Mouse (Mus musculus): ENCODE measurements at regions not wholly inside any gene's neighbourhood (a gene's known extent, or its start where the extent isn't known, plus 50 kb on each side); places are given as distances from the start of the nearest gene placed in this dataset.
A peak's percentile ranks its signal among the peaks of the same experiment; 100 is the strongest.
"Not testable (repeated sequence)": the region's sequence is repeated elsewhere in the genome, so short reads cannot be mapped to it uniquely, and the experiment has no call there.

DNA sequence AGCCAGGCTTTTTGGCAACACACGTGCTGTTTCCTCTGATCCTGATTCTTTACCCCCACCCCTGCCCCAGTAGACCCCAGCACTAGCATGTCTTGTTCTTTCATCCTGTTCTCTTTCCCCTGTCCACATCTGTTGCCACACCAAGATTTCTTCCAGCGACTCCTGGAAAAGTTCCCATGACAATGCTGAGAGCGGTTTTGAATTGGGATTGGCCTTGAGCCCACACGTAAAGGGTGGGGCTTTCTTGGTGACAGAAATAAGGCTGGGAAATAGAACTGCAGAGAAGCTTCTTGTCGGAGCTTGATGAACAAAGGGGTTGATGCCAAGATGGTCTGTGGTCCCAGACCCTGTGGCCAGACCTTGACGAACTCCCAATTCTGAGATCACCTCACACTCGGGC is 106.8 kb downstream of the Enc1 start:
- 73% methylated on average over 7 of the region's 7 CpGs for WGBS
- no peak for DNase-seq
- no peak for TF ChIP-seq CTCF (IDR thresholded peaks at IDR 0.05; ENCODE audit: low read depth)

DNA sequence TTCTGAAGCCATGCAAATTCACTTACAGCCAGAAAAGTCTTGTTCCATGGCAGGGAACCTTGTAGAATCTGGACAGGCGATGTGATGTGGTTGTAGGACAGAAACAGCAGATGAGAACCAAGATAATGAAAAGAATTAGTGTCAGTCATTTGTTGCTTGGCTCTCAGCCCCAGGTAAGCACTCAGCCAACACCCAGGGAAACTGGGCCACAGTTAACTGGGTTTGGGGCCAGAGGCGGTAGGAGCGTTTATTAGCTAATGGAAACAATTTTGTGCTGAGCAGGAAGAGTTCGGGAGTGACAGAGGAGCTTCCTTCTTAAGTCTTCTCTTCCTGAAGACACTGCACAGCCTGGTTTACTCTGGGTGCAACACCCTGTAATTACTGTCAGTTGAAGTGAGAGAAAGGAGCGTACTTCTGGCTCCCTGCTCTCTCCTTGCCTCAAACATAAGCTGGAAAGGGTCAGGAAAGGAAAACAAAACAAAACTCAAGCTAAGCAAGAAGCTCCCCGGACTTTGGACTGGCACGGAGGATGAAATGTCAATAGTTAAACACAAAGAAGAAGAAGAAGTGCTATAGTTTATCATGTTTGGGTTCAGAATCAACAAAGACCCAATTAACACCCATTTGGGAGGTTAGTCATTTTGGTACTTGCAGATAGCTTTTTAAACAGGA is 100.4 kb downstream of the Enc1 start:
- Histone ChIP-seq H3K9ac (no peak overlapping the region), H3K4me1 (ENCODE audit: insufficient read depth) (no peaks in the 10 kb centered on the region), H3K27ac (ENCODE audit: low read depth, low read length) (no peak overlapping the region), H3K27me3 (ENCODE audit: insufficient read depth, low read length) (no peaks in the 10 kb centered on the region), H3K4me3 (ENCODE audit: low read depth, low read length) (no peak overlapping the region), H3K9me3 (ENCODE audit: low read length) (no peaks in the 10 kb centered on the region), H3K4me2 (ENCODE audit: low read depth) (no peak overlapping the region), H3K36me3 (ENCODE audit: insufficient read depth) (no peaks in the 10 kb centered on the region)
- no peak for TF ChIP-seq CTCF (IDR thresholded peaks at IDR 0.05; ENCODE audit: low read depth)
- ATAC-seq (no peak), DNase-seq (no peak)
- WGBS, result 49% methylated on average over 7 of the region's 7 CpGs

More for the DNA sequence above, 106.8 kb downstream of the Enc1 start:
- H3K36me3 ChIP-seq (ENCODE audit: insufficient read depth), result no peaks in the 10 kb centered on the region
- no peak overlapping the region for H3K4me2 ChIP-seq (ENCODE audit: low read depth)
- H3K27ac ChIP-seq (ENCODE audit: low read depth, low read length), result no peak overlapping the region
- H3K4me1 ChIP-seq (ENCODE audit: insufficient read depth), result no peaks in the 10 kb centered on the region
- no peaks in the 10 kb centered on the region for H3K9me3 ChIP-seq (ENCODE audit: low read length)
- H3K4me3 ChIP-seq (ENCODE audit: low read depth, low read length), result no peak overlapping the region
- ATAC-seq, result no peak
- no peak overlapping the region for H3K9ac ChIP-seq
- no peaks in the 10 kb centered on the region for H3K27me3 ChIP-seq (ENCODE audit: insufficient read depth, low read length)

DNA sequence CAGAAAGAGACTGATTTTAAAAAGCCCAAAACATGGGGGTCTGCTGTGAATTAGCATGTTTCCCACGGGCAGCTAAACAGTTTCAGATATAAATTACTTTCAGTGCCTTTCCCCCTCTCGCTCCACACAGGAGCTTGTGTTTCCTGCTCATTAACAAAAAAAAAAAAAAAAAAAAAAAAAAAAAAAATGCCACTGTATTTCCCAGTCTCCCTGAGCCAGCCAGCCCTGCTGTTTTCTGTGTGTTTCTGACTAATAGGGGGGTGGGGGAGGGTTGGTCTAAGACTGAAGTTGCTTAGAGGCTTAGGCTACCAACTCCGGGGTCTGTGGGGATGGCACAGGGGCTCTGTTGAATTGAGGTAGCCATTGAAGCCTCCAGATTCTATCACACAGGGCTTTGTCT is 97.0 kb downstream of the Enc1 start:
- no peak overlapping the region for H3K4me2 ChIP-seq (ENCODE audit: low read depth)
- WGBS, result 9% methylated on average over 3 of the region's 3 CpGs
- TF ChIP-seq CTCF (IDR thresholded peaks at IDR 0.05; ENCODE audit: low read depth), result no peak
- H3K4me3 ChIP-seq (ENCODE audit: low read depth, low read length), result no peak overlapping the region
- H3K9ac ChIP-seq, result no peak overlapping the region
- H3K27ac ChIP-seq (ENCODE audit: low read depth, low read length), result no peak overlapping the region
- H3K27me3 ChIP-seq (ENCODE audit: insufficient read depth, low read length), result no peaks in the 10 kb centered on the region
- H3K4me1 ChIP-seq (ENCODE audit: insufficient read depth), result no peaks in the 10 kb centered on the region
- ATAC-seq, result peak; percentile 40; the same call in 1 of the 2 replicates
- H3K36me3 ChIP-seq (ENCODE audit: insufficient read depth), result no peaks in the 10 kb centered on the region
- peak; percentile 45 for DNase-seq
- no peaks in the 10 kb centered on the region for H3K9me3 ChIP-seq (ENCODE audit: low read length)

DNA sequence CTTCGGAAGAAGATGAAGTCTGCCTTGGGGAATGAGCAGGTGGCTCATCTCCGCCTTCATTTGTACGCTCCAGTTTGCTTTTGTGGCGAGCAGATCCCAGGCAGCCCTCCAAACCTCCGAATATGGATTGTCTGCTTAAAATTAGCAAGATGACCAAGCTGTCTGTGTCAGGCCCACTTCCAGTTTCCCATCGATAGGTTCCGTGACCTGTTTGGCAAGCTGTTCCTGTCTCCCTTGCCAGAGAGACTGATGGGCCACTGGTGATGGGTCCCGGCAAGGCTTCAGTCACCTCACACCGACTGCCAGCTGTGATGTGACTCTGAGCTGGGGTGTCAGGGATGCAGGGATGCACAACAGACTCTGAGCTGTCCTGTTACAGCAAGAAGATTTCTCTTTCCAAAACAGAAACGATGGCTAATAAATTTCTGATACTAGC is 96.4 kb downstream of the Enc1 start:
- no peaks in the 10 kb centered on the region for H3K27me3 ChIP-seq (ENCODE audit: insufficient read depth, low read length)
- no peak overlapping the region for H3K9ac ChIP-seq
- DNase-seq (peak; percentile 37), ATAC-seq (no peak)
- no peaks in the 10 kb centered on the region for H3K9me3 ChIP-seq (ENCODE audit: low read length)
- no peak overlapping the region for H3K4me2 ChIP-seq (ENCODE audit: low read depth)
- no peaks in the 10 kb centered on the region for H3K4me1 ChIP-seq (ENCODE audit: insufficient read depth)
- H3K36me3 ChIP-seq (ENCODE audit: insufficient read depth), result no peaks in the 10 kb centered on the region
- H3K4me3 ChIP-seq (ENCODE audit: low read depth, low read length), result no peak overlapping the region
- 39% methylated on average over 10 of the region's 10 CpGs for WGBS
- TF ChIP-seq CTCF (IDR thresholded peaks at IDR 0.05; ENCODE audit: low read depth), result no peak
- no peak overlapping the region for H3K27ac ChIP-seq (ENCODE audit: low read depth, low read length)

DNA sequence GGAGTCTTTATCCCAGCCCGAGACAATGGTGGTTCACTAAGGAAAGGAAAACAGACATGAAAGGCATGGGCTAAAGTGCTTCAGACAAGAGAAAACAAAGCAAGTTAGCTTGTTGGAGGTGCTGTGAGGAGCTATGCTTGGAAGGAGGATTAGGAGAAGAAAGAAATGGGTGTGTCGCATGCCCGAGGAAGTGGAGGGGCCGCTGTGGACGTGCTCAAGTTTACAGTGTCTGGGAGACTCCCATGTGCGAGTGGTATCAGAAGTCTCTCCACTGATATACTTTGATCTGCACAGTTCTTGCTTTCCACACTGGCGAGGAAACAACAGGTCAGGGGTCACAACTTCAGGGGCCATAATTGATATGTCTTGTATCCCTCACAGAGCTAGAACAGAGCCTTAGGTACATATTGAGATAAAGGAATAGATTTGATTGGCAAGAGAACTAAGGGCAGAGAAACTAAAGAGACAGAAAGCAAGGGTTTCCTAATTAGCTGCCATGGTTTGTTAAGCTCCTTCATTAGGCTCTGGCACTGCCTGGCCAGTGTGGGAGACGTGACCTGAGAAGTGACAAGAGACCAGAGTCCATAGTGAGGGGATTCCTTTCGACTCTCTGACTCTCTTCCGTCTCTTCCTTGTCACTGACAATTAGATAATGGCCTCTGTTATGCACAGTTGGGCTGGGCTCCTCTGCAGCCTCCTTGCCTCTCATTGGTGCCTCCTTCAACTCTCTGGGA is 93.1 kb downstream of the Enc1 start:
- Histone ChIP-seq H3K4me1 (ENCODE audit: insufficient read depth) (no peaks in the 10 kb centered on the region), H3K9ac (no peak overlapping the region), H3K36me3 (ENCODE audit: insufficient read depth) (no peaks in the 10 kb centered on the region), H3K4me3 (ENCODE audit: low read depth, low read length) (no peak overlapping the region), H3K27me3 (ENCODE audit: insufficient read depth, low read length) (no peaks in the 10 kb centered on the region), H3K4me2 (ENCODE audit: low read depth) (no peak overlapping the region), H3K9me3 (ENCODE audit: low read length) (no peaks in the 10 kb centered on the region), H3K27ac (ENCODE audit: low read depth, low read length) (no peak overlapping the region)
- DNase-seq, result no peak
- no peak for TF ChIP-seq CTCF (IDR thresholded peaks at IDR 0.05; ENCODE audit: low read depth)
- 10% methylated on average over 10 of the region's 10 CpGs for WGBS
- ATAC-seq, result no peak

DNA sequence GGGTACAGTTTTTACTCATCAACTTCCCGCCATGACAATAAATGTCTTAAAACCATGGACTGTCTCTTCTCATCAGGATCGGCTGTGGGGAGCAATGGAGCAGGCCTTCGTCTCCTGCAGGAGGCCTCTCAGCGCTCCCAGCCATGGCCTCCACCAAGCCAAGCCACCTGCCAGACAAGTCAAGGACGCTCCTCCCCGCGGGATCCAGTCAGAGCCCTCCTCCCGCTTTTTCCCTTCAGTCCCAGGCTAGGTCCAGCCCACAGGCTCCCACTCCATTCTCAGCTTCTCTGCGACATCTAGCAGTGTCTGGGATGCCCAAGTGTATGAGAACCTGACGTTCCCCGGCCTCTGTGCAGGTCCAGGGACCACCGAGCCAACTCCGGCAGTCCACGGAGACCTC is 90.2 kb downstream of the Enc1 start:
- Histone ChIP-seq H3K27me3 (ENCODE audit: insufficient read depth, low read length) (no peaks in the 10 kb centered on the region), H3K9ac (no peak overlapping the region), H3K27ac (ENCODE audit: low read depth, low read length) (no peak overlapping the region), H3K4me1 (ENCODE audit: insufficient read depth) (no peaks in the 10 kb centered on the region), H3K36me3 (ENCODE audit: insufficient read depth) (no peaks in the 10 kb centered on the region), H3K4me2 (ENCODE audit: low read depth) (no peak overlapping the region), H3K9me3 (ENCODE audit: low read length) (no peaks in the 10 kb centered on the region), H3K4me3 (ENCODE audit: low read depth, low read length) (no peak overlapping the region)
- DNase-seq (no peak), ATAC-seq (no peak)
- no peak for TF ChIP-seq CTCF (IDR thresholded peaks at IDR 0.05; ENCODE audit: low read depth)
- 92% methylated on average over 14 of the region's 14 CpGs for WGBS

DNA sequence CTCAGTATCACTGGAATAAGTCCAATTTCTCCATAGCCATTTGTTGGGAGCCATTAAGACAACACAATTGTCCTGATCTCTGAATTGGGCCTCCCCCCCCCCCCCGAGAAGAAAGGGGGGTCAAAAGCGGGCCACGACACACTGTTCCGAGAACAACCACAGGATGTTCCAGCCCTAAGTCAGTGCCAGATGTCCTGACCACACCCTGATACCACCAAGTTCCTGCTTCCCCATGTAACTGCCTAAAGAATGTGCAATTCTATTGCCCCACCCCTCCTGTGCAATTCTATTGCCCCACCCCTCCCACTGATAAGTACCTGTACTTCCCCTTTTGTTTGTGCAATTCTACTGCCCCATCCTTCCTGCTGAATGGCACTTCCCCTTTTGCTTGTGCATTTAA is 80.4 kb downstream of the Enc1 start:
- ATAC-seq; H3K4me1 ChIP-seq (ENCODE audit: insufficient read depth); H3K4me3 ChIP-seq (ENCODE audit: low read depth, low read length); DNase-seq; H3K9ac ChIP-seq; H3K27me3 ChIP-seq (ENCODE audit: insufficient read depth, low read length); H3K27ac ChIP-seq (ENCODE audit: low read depth, low read length); H3K4me2 ChIP-seq (ENCODE audit: low read depth); H3K9me3 ChIP-seq (ENCODE audit: low read length); H3K36me3 ChIP-seq (ENCODE audit: insufficient read depth): not testable (repeated sequence)
- WGBS, result 85% methylated on average over 4 of the region's 4 CpGs
